Mouse (Mus musculus) left cerebral cortex, adult 18-20 months (tissue): Measurements from ENCODE around the gene Rapsn. TPM values are rescaled to one million over a fixed set of nuclear protein-coding genes. Genes with fewer than 3 reads are reported as not detected.

Source experiments
- DNase-seq, 2 experiments: peaks; one replicate each; pipeline ENCODE4 v3.0.0; 2021 to 2022; ENCODE audit warnings: low spot score in 2 of 2, mixed read lengths in 1 of 2
- total RNA-seq, 2 experiments: library from RNA; stranded (reverse); gene quantifications; 2 replicates each; pipeline ENCODE4 v1.2.3; 2021

Gene Rapsn
- total RNA-seq, 2 experiments from 2014 or later: 0.49 to 0.70 TPM

GRCm38 (mm10) chr2:91052752-91053151 is 17.3 kb downstream of the Rapsn start:
- DNase-seq: no peak

DNA sequence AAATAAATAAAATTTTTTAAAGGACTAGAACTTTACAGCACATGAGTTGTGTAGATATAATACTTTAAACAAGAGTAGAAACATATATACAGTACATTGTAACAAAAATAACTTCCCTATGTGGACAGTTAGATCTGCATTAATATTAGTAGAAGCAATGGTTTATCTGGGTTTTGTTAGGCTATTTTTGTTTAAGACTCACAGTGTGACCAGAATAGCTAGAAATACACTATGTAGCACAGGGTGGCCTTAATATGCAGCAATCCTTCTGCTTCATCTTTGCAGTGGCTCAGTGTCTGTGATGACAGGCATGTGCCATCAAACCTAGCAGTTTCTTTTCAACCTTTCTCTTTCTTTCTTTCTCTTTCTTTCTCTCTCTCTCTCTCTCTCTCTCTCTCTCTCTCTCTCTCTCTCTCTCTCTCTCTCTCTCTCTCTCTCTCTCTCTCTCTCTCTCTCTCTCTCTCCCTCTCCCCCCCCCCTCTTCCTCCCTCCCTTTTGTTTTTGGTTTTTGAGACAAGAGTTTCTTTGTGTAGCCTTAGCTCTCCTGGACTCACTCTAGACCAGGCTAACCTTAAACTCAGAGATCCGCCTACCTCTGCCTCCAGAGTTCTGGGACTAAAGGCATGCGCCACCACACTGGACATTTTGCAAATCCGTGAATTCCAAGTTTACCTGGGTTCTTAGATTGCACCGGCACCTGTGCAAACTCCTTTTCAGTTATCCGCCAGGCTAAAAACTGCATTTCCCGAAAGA is 17.9 kb downstream of the Rapsn start:
- DNase-seq: no peak

DNA sequence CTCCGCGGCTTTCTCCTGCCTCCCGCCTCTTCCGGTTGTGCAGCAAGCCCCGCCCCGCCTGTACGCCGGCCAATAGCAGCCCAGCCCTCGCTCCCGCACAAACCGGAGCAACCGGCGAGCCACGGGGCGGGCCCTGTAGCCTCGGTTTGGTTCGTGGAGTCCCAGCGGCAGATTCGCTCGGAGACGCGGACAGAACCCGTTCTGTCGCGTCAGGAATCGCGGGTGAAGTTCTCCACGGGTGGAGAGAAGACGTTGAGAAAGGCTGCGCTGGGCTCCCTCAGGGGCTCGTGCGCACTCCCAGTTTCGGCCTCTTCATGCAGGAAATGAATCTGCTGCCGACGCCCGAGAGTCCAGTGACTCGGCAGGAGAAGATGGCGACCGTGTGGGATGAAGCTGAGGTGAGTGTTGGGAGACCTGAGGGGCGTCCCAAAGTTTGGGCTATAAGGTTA is 18.5 kb downstream of the Rapsn start, which contains the start of gene Psmc3:
Gene Psmc3, plus strand, starts transcription at position 76 of the 449 bp plus-strand sequence.
- peak; percentile 97 to 98 for DNase-seq

DNA sequence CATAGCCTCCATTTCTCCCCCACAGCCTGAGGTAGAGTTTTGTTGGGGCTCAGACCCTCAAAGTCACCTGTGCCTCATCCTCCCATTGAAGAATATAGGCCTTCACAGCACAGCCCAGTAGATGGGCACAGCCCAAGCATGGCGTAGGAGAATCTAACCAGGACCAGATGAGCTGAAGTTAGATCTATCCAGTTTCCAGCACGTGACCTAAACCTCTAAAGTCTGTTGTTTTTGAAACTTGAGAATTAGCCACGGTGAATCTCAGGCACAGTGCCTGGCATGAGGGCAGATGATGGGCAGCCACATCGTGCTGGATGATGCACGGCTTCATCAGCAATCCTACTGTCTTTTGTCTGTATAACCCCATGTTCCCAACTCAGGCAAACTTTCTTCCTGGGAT is 23.0 kb downstream of the Rapsn start:
- DNase-seq: no peak

DNA sequence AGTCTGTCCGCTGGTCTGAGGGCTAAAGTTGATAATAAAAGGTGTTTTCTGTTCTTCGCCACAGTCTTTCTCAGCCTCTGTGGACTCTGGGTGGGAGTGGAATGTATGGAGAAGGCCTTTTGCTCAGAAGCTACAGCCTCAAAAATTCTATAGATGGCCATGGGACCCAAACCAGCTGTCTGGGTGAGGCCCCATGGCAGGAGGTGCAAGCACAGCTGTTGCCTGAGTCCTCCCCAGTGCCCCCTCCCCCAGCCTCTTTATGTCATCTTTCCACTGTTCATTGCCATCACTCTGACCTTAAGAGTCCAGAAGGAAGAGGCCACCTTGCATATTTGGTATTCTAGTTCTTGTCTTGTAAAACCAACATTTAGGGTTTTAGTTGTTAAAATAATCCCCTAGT is 24.0 kb downstream of the Rapsn start:
- no peak for DNase-seq

GRCm38 (mm10) chr2:91060544-91061355 is 25.3 kb downstream of the Rapsn start:
- peak; percentile 73 to 76 for DNase-seq

DNA sequence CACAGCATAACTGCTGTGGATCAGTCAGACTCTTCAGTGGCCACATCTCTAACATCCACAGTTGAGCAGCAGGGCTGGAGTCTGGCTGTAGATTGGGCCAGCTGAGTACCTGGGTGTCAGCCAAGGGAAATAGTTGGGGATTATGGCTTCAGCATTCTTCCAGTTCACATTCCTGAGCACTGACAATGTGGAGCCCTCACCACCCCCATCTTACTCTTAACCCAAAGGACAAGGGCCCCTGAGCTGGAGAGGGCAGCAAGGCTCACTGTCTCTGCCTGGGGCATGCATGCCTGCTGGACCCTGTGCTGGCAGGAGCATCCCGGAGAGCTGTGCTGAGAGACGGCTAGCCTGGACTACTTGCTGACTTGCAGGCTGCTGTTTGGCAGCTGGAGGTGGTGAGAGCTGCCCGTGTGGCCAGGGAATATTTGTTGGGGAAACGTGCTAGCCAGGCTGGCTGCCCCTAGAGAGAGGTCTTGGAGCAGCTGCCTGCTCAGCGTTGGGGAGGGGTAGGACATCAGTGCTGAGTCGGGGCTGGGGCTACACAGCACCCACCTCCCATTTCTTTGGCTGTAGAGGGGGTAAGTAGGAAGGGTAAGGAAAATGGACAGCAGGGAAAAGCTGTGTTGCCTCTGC is 26.5 kb downstream of the Rapsn start:
- DNase-seq: no peak

DNA sequence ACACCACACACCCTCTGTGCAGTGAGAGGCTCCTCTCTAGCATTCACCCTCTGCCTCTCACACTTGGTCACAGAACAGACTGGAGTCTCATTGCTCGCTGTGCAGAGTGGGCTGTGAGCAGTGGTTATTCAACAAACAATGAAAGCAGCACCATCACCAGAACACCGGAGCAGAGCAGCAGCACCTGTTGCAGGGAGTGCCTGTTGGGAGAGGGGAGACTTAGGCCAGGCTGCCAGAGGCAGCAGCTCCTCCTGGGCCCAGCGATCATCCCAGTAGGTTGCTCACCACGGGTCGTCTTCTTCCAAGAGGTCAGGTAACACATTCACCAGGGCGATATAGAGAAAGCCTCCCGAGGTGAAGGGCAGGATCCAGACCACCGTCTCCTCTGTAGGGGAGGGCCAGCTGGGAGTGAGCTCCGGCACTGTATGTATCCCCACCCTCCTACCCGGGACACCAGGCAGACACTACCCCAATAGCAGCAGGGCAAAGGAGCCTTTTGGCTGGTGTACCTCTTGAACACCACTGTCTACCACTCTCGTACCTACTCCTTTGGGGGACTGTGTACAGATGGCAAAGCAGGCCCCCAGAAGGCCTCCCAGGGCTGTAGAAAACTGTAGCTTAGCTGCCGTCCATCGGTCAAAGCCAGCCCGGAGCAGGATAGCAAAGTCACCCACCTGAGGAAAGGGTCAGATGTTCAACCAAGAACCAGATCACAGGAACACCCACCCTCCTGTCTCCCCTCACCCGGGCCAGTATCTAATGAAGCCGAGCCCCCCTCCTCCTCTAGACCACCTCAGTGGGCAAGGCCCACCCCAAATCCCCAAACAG is 27.6 kb downstream of the Rapsn start:
- no peak for DNase-seq

GRCm38 (mm10) chr2:91064211-91064610 is 28.8 kb downstream of the Rapsn start:
- DNase-seq: no peak

GRCm38 (mm10) chr2:91065544-91065943 is 30.1 kb downstream of the Rapsn start:
- peak; percentile 40 to 52 for DNase-seq

- no peak for DNase-seq
These were observed 31.0 kb downstream of the Rapsn start for GRCm38 (mm10) chr2:91066455-91066854.

DNA sequence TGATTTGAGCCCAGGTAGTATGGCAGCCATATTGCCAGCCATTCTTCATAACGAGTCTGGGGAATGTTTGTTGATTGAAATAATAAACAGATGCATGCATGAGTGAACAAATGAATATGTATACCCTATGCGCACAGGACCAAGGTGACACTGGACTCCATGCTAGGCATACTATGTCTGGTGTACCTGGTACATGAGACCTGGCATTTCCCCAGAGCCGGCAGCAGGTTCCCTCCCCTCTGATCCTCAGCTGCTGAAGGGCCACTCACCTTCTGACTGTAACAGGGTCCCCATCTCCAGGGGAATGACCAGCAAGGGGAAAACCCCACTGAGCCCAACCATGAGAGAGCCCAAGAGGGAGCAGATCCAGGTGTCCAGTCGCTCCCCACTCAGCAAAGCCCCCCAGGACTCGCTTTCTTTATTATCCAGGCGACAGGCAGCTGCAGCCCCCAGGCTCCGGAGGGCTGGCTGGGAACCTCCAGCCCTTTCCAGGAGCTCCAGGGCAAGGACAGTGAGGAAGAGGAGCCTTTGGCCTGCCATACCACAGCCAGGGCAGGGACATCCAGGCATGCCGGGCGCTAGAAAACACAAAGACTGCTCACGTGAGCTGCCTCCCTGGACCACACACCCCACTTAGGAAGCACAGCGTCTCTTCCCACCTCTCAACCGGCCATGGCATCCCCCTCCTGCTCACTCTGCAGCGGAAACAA is 32.9 kb downstream of the Rapsn start:
- DNase-seq: no peak

DNA sequence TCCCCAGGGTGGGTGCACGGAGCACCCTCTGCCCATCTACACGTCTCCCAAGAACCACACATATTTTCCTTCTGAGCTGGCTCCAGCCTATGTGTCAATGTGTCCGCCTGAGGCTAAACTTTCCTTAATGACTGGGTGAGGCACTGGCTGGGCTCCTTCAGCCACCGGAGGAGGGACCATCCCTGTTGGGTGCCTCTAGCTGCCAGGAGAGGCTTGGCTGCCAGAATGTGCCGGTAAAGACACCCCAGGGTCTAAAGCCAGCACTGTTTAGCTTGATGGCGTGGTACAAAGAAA is 33.4 kb downstream of the Rapsn start:
- DNase-seq: no peak

DNA sequence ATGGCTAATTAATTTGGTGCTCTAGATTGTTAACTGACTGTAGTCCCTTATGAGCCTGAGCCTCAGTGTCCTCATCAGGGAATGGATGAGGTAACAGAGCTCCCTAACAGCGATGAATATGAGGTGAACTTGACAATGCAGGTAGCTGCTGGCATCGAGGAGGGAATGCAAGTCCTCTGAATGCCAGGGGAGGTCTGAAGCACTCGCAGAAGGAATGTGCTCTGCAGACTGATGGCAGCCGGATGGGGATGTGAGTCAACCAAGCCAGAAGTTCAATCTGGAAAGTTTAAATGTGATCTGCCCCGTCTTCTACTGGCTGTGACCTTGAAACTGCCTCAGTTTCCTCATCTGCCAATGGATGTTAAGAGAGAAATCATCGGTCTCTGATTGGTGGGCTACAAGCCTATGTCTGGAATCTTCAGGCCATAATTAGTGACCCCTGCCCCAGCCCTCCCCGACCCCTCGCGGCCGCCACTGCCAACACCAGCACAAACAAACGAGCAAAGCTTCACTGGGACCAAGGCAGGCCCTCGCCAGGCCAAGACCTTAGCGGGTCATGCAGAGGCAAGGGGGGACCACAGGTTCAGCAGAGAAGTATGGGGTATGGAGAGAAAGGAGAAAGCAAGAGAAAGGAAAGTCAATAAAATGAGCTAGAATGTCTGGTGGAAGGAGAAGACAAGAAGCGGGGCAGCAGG is 34.0 kb downstream of the Rapsn start:
- DNase-seq: no peak

GRCm38 (mm10) chr2:91070076-91070800 is 34.8 kb downstream of the Rapsn start, which contains the start of gene Slc39a13:
TSS of gene Slc39a13 (minus strand) at chr2:91070417.
- DNase-seq: peak; percentile 94 to 95

DNA sequence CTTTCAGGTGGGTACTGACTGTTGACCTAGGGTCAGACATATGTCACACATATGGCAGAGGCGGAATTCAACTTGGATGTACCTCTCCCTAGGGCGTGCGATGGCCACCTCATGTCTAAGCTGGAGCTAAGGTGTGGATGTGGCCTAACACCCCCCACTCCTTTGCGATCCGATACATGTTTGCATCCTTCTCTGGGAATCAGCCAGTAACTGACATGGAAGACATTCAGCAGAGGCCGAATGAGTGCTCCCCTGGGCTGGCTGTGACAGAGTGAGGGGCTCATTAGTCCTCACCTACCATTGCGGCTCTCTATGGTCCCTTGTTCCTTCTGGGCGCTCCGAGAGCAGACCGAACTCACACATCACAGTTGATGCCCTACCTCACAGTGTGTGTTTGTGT is 35.6 kb downstream of the Rapsn start:
- no peak for DNase-seq

- DNase-seq: no peak
These were observed 36.7 kb downstream of the Rapsn start for GRCm38 (mm10) chr2:91072092-91072491.

GRCm38 (mm10) chr2:91077957-91078313 is 42.5 kb downstream of the Rapsn start:
- DNase-seq: no peak

DNA sequence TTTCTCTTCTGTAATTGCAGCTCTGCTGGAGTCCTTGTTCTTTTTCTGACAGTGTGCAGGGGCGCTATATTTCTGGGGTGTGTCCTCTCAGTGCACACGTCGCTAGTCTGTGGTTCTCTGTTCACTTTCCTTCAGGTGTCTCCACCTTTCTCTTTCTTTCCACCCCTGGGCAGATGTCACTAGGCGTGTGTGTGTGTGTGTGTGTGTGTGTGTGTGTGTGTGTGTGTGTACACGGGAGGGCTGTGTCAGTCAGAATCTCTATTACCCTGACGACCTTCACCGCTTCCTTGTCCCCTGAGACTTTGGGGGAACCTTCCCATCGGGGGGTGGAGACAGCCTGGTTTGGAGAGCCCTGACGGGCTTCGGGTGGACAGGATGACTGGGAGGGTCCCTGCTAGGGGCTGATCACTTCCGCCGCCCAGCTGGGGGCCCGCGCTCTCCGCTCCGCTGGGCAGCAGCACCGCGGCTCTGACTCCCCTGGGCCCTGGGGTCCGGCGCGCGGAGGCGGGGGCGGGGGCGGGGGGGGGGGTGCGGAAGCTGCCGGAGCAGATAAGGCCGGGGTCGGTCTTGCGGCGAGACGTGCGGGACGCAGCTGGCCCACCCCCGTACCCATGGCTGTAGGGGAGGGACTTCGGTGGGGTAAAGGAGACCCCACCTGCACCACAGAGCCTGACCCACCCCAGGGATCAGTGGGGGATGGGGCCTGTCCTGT is 43.0 kb downstream of the Rapsn start:
- no peak for DNase-seq
